Mouse (Mus musculus): Measurements from ENCODE around the gene Pepd. TPM values are rescaled to one million over a fixed set of nuclear protein-coding genes. Genes with fewer than 3 reads are reported as not detected.

Pepd gene
- polyA plus RNA-seq, 1 experiment from 2014 or later, result 65.6 TPM

DNA sequence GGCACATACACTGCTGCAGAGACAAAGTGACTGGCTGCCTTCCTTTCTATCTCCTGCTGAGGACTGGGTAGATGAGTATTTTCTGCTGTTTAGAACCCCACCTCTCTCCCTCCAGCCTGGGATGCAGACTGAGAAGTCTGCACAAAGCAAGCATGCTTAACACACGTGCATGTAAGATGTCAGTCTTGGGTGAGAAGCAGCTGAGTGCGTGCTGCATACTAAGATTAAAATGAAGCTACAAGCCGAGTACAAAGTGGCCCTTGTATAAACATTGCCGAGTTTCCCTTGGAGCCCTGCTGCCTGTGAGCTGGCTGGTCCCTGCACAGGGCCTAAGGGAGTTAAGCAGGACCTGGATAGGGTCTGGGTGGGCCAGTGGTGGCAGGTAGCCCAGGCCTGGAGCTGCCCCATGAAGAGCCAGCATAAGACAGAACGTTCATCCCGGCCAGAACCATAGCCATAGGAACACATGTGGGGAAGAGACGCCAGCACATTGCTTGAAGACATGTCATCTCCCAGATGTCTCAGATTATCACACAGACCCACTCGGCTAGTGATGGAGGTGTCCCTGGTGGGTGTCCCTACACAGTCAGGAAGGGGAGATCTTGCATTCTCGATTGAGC is 115.7 kb downstream of the Pepd start:
- no peaks in the 10 kb centered on the region for H3K9me3 ChIP-seq
- peaks cover 39% of the 10 kb centered on the region for H3K36me3 ChIP-seq
- H3K4me2 ChIP-seq, result no peak overlapping the region
- H3K4me3 ChIP-seq (replicated peaks), result no peak overlapping the region
- WGBS, result 81% methylated on average over 9 of the region's 9 CpGs
- no peak overlapping the region for H3K27ac ChIP-seq
- no peak for ATAC-seq (ENCODE audit: insufficient number of reproducible peaks, insufficient read depth, low FRiP score, low TSS enrichment, low read depth)
- peaks cover 4% of the 10 kb centered on the region; the same call in 1 of the 2 replicates for H3K4me1 ChIP-seq (replicated peaks)
- no peaks in the 10 kb centered on the region for H3K27me3 ChIP-seq
- no peak overlapping the region for H3K9ac ChIP-seq (replicated peaks)

- H3K9me3 ChIP-seq, result no peaks in the 10 kb centered on the region
- ATAC-seq (ENCODE audit: insufficient number of reproducible peaks, insufficient read depth, low FRiP score, low TSS enrichment, low read depth), result no peak
- peaks cover 4% of the 10 kb centered on the region; the same call in 1 of the 2 replicates for H3K4me1 ChIP-seq (replicated peaks)
- peaks cover 42% of the 10 kb centered on the region for H3K36me3 ChIP-seq
- no peaks in the 10 kb centered on the region for H3K27me3 ChIP-seq
- WGBS, result 90% methylated on average over 16 of the region's 16 CpGs
- H3K27ac ChIP-seq, result no peak overlapping the region
- H3K4me2 ChIP-seq, result no peak overlapping the region
- no peak overlapping the region for H3K9ac ChIP-seq (replicated peaks)
- H3K4me3 ChIP-seq (replicated peaks), result no peak overlapping the region
Measured at GRCm38 (mm10) chr7:35028559-35028958, 116.4 kb downstream of the Pepd start.

- H3K4me2 ChIP-seq, result no peak overlapping the region
- H3K27ac ChIP-seq, result no peak overlapping the region
- H3K9me3 ChIP-seq, result no peaks in the 10 kb centered on the region
- no peak overlapping the region for H3K4me3 ChIP-seq (replicated peaks)
- peaks cover 49% of the 10 kb centered on the region for H3K36me3 ChIP-seq
- 85% methylated on average over 5 of the region's 5 CpGs for WGBS
- peaks cover 4% of the 10 kb centered on the region; the same call in 1 of the 2 replicates for H3K4me1 ChIP-seq (replicated peaks)
- ATAC-seq (ENCODE audit: insufficient number of reproducible peaks, insufficient read depth, low FRiP score, low TSS enrichment, low read depth), result no peak
- no peaks in the 10 kb centered on the region for H3K27me3 ChIP-seq
- H3K9ac ChIP-seq (replicated peaks), result no peak overlapping the region
Measured at GRCm38 (mm10) chr7:35029228-35029627, 117.0 kb downstream of the Pepd start.

GRCm38 (mm10) chr7:35029648-35030047 is 117.5 kb downstream of the Pepd start:
- 84% methylated on average over 3 of the region's 3 CpGs for WGBS
- Histone ChIP-seq H3K36me3 (peaks cover 53% of the 10 kb centered on the region), H3K4me3 (replicated peaks) (no peak overlapping the region), H3K27me3 (no peaks in the 10 kb centered on the region), H3K9ac (replicated peaks) (no peak overlapping the region), H3K4me2 (no peak overlapping the region), H3K4me1 (replicated peaks) (peaks cover 4% of the 10 kb centered on the region; the same call in 1 of the 2 replicates), H3K27ac (no peak overlapping the region), H3K9me3 (no peaks in the 10 kb centered on the region)
- ATAC-seq (ENCODE audit: insufficient number of reproducible peaks, insufficient read depth, low FRiP score, low TSS enrichment, low read depth), result no peak

- no peaks in the 10 kb centered on the region for H3K9me3 ChIP-seq
- 91% methylated on average over 6 of the region's 6 CpGs for WGBS
- ATAC-seq (ENCODE audit: insufficient number of reproducible peaks, insufficient read depth, low FRiP score, low TSS enrichment, low read depth), result no peak
- H3K27me3 ChIP-seq, result no peaks in the 10 kb centered on the region
- H3K4me2 ChIP-seq, result no peak overlapping the region
- H3K36me3 ChIP-seq, result peaks cover 58% of the 10 kb centered on the region
- no peak overlapping the region for H3K9ac ChIP-seq (replicated peaks)
- no peak overlapping the region for H3K27ac ChIP-seq
- no peaks in the 10 kb centered on the region; the same call in 1 of the 2 replicates for H3K4me1 ChIP-seq (replicated peaks)
- H3K4me3 ChIP-seq (replicated peaks), result no peak overlapping the region
Measured at GRCm38 (mm10) chr7:35030567-35030966, 118.4 kb downstream of the Pepd start.

GRCm38 (mm10) chr7:35035141-35035553 is 123.0 kb downstream of the Pepd start:
- no peak overlapping the region for H3K9ac ChIP-seq (replicated peaks)
- no peaks in the 10 kb centered on the region for H3K27me3 ChIP-seq
- ATAC-seq (ENCODE audit: insufficient number of reproducible peaks, insufficient read depth, low FRiP score, low TSS enrichment, low read depth), result no peak
- peaks cover 8% of the 10 kb centered on the region for H3K4me1 ChIP-seq (replicated peaks)
- no peak overlapping the region for H3K4me3 ChIP-seq (replicated peaks)
- no peak overlapping the region for H3K4me2 ChIP-seq
- no peak overlapping the region for H3K27ac ChIP-seq
- WGBS, result 46% methylated on average over 6 of the region's 6 CpGs
- H3K36me3 ChIP-seq, result peaks cover 77% of the 10 kb centered on the region
- H3K9me3 ChIP-seq, result no peaks in the 10 kb centered on the region

GRCm38 (mm10) chr7:35035565-35035964 is 123.4 kb downstream of the Pepd start:
- ATAC-seq (ENCODE audit: insufficient number of reproducible peaks, insufficient read depth, low FRiP score, low TSS enrichment, low read depth), result no peak
- Histone ChIP-seq H3K27me3 (no peaks in the 10 kb centered on the region), H3K4me3 (replicated peaks) (no peak overlapping the region), H3K27ac (no peak overlapping the region), H3K9me3 (no peaks in the 10 kb centered on the region), H3K4me2 (no peak overlapping the region), H3K4me1 (replicated peaks) (peaks cover 8% of the 10 kb centered on the region), H3K36me3 (peaks cover 77% of the 10 kb centered on the region), H3K9ac (replicated peaks) (no peak overlapping the region)
- 84% methylated on average over 4 of the region's 4 CpGs for WGBS

GRCm38 (mm10) chr7:35036266-35036731 is 124.1 kb downstream of the Pepd start:
- Histone ChIP-seq H3K27me3 (no peaks in the 10 kb centered on the region), H3K4me1 (replicated peaks) (peaks cover 8% of the 10 kb centered on the region), H3K27ac (peak overlapping the region; percentile 50; the same call in 1 of the 2 replicates), H3K9ac (replicated peaks) (no peak overlapping the region), H3K9me3 (no peaks in the 10 kb centered on the region), H3K36me3 (peaks cover 80% of the 10 kb centered on the region), H3K4me3 (replicated peaks) (no peak overlapping the region), H3K4me2 (no peak overlapping the region)
- no peak; the same call in 1 of the 2 replicates for ATAC-seq (ENCODE audit: insufficient number of reproducible peaks, insufficient read depth, low FRiP score, low TSS enrichment, low read depth)
- WGBS, result 75% methylated on average over 5 of the region's 5 CpGs

DNA sequence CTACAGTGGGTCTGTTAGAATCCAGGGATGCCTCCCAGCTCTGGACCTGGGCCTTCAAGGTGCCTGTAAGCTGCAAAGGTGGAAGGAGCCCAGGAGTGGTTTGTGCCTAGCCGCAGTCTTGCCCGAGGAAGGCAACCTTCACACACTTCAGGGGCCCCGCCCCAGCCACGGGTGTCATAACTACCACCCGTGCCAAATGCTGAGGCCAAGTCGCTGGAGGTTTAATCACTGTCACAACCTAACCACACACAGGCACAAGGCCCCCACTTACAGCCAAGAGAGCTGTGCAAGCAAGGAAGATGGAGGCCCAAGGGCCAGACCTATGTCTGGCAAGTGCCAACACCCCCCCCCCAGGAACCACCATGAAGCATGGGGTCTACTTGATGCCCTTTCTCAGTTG is 125.2 kb downstream of the Pepd start:
- WGBS, result 77% methylated on average over 6 of the region's 6 CpGs
- no peaks in the 10 kb centered on the region for H3K9me3 ChIP-seq
- no peak overlapping the region for H3K4me3 ChIP-seq (replicated peaks)
- no peaks in the 10 kb centered on the region for H3K27me3 ChIP-seq
- no peak overlapping the region for H3K9ac ChIP-seq (replicated peaks)
- peaks cover 76% of the 10 kb centered on the region for H3K36me3 ChIP-seq
- ATAC-seq (ENCODE audit: insufficient number of reproducible peaks, insufficient read depth, low FRiP score, low TSS enrichment, low read depth), result no peak
- no peak overlapping the region for H3K27ac ChIP-seq
- peaks cover 8% of the 10 kb centered on the region for H3K4me1 ChIP-seq (replicated peaks)
- no peak overlapping the region for H3K4me2 ChIP-seq

DNA sequence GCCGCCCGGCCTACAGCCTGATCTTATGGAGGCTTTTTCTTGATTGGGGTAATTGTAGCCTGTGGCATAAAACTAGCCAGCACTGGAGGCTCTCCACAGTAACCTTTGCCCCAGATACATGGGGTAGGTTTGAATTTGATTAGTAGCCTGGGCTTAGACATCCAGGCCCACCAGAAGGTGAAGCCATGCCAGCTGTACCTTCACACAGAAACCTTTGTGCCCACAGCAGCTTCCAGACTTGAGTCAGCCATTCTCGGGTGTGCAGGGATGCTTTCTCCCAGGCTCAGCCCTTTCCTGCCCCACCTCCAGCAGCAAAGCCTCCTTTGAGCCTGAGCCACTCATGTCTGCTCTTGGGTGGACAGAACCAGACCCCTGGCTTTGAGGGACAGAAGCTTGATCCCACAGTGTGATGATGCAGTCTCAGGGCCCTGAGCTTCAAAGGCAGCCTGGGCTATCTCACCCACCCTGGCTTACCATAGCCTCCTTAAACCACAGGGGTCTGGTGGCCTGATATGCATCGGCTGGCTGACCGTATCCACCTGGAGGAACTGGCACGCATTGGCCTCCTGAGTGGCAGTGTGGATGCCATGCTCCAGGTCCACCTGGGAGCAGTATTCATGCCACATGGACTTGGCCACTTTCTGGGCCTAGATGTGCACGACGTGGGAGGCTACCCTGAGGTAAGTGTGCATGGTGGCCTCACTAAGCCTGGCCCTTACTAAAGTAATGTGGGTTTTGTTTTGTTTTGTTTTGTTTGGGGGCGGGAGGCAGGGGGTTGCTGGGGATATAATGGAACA is 128.2 kb downstream of the Pepd start:
- WGBS, result 82% methylated on average over 9 of the region's 9 CpGs
- Histone ChIP-seq H3K9ac (replicated peaks) (no peak overlapping the region), H3K4me3 (replicated peaks) (no peak overlapping the region), H3K36me3 (peaks cover 77% of the 10 kb centered on the region), H3K4me2 (no peak overlapping the region), H3K27ac (no peak overlapping the region), H3K4me1 (replicated peaks) (peaks cover 21% of the 10 kb centered on the region), H3K27me3 (no peaks in the 10 kb centered on the region), H3K9me3 (no peaks in the 10 kb centered on the region)
- no peak for ATAC-seq (ENCODE audit: insufficient number of reproducible peaks, insufficient read depth, low FRiP score, low TSS enrichment, low read depth)

- Histone ChIP-seq H3K27ac (no peak overlapping the region), H3K4me1 (replicated peaks) (peaks cover 14% of the 10 kb centered on the region), H3K27me3 (no peaks in the 10 kb centered on the region), H3K9me3 (no peaks in the 10 kb centered on the region), H3K4me2 (no peak overlapping the region), H3K9ac (replicated peaks) (no peak overlapping the region), H3K36me3 (peaks cover 83% of the 10 kb centered on the region), H3K4me3 (replicated peaks) (no peak overlapping the region)
- WGBS, result 84% methylated on average over 2 of the region's 2 CpGs
- no peak for ATAC-seq (ENCODE audit: insufficient number of reproducible peaks, insufficient read depth, low FRiP score, low TSS enrichment, low read depth)
Measured at GRCm38 (mm10) chr7:35041286-35042208, 129.4 kb downstream of the Pepd start.

Measured in limb, embryonic 12.5 days (tissue).